Mouse (Mus musculus) forebrain, embryonic 12.5 days (tissue): ENCODE measurements around the gene Idh2. TPM values are rescaled to one million over a fixed set of nuclear protein-coding genes. Genes with fewer than 3 reads are reported as not detected.
A peak's percentile ranks its signal among the peaks of the same experiment; 100 is the strongest.

Source experiments
- ATAC-seq: fragments of 200-750 bp; cut with Nextera tagmentation; 2 replicates; pipeline ENCODE4 v1.8.0; 2017; ENCODE audit warnings: moderate TSS enrichment; ENCODE audit not compliant: low FRiP score
- H3K27ac ChIP-seq: fragments of 300-500 bp; sonication (generic); 2 replicates; pipeline ENCODE4 v1.5.1; 2016; ENCODE audit warnings: mild to moderate bottlenecking
- H3K27me3 ChIP-seq: fragments of 300-500 bp; sonication (generic); 2 replicates; pipeline ENCODE4 v1.6.1; 2016; ENCODE audit warnings: mild to moderate bottlenecking
- H3K36me3 ChIP-seq: fragments of 300-500 bp; sonication (generic); replicated peaks from 2 replicates; pipeline ENCODE4 v1.6.1; 2016; ENCODE audit warnings: mild to moderate bottlenecking
- H3K4me1 ChIP-seq: fragments of 300-500 bp; sonication (generic); 2 replicates; pipeline ENCODE4 v1.6.1; 2016
- H3K4me2 ChIP-seq: fragments of 300-500 bp; sonication (generic); 2 replicates; pipeline ENCODE4 v1.6.1; 2016; ENCODE audit warnings: mild to moderate bottlenecking, moderate library complexity
- H3K4me3 ChIP-seq: fragments of 300-500 bp; sonication (generic); replicated peaks from 2 replicates; pipeline ENCODE4 v1.5.1; 2016; ENCODE audit warnings: mild to moderate bottlenecking
- H3K9ac ChIP-seq: fragments of 300-500 bp; sonication (generic); 2 replicates; pipeline ENCODE4 v1.6.1; 2016; ENCODE audit warnings: mild to moderate bottlenecking
- H3K9me3 ChIP-seq: fragments of 300-500 bp; sonication (generic); 2 replicates; pipeline ENCODE4 v1.6.1; 2016
- WGBS: fragments of 180-500 bp; shearing (Covaris S2); methylation state at CpG from one replicate; pipeline ENCODE4 v1.1.7; 2016; 5-methylcytosine and 5-hydroxymethylcytosine counted together
- polyA plus RNA-seq: library from polyadenylated mRNA; unstranded; fragments of >200 nt; fragmentation: Nextera tagmentation; extraction: Ambion mirVana; gene quantifications from 2 replicates; pipeline ENCODE4 v1.2.1, GENCODE M21; 2016

Gene Idh2
- polyA plus RNA-seq, 1 experiment from 2014 or later = 369 TPM

- Histone ChIP-seq H3K4me3 (no peak overlapping the region), H3K27ac (peak overlapping the region; percentile 89), H3K4me1 (peaks cover 66% of the 10 kb centered on the region), H3K9ac (peak overlapping the region; percentile 12; the same call in 1 of the 2 replicates), H3K4me2 (no peak overlapping the region), H3K36me3 (peaks cover 12% of the 10 kb centered on the region), H3K9me3 (no peaks in the 10 kb centered on the region), H3K27me3 (no peaks in the 10 kb centered on the region)
- 51% methylated on average over 6 of the region's 6 CpGs for WGBS
- ATAC-seq = peak; percentile 22; the same call in 1 of the 2 replicates
These were observed 38.1 kb downstream of the Idh2 start for GRCm38 (mm10) chr7:80076961-80077716.

- Histone ChIP-seq H3K27ac (peak overlapping the region; percentile 89), H3K9ac (peak overlapping the region; percentile 44; the same call in 1 of the 2 replicates), H3K36me3 (peaks cover 1% of the 10 kb centered on the region), H3K4me3 (no peak overlapping the region), H3K4me2 (peak overlapping the region; percentile 31), H3K4me1 (peaks cover 76% of the 10 kb centered on the region), H3K27me3 (no peaks in the 10 kb centered on the region), H3K9me3 (no peaks in the 10 kb centered on the region)
- 3% methylated on average over 4 of the region's 4 CpGs for WGBS
- ATAC-seq = peak; percentile 78
These were observed 39.1 kb downstream of the Idh2 start for GRCm38 (mm10) chr7:80075946-80076583.

DNA sequence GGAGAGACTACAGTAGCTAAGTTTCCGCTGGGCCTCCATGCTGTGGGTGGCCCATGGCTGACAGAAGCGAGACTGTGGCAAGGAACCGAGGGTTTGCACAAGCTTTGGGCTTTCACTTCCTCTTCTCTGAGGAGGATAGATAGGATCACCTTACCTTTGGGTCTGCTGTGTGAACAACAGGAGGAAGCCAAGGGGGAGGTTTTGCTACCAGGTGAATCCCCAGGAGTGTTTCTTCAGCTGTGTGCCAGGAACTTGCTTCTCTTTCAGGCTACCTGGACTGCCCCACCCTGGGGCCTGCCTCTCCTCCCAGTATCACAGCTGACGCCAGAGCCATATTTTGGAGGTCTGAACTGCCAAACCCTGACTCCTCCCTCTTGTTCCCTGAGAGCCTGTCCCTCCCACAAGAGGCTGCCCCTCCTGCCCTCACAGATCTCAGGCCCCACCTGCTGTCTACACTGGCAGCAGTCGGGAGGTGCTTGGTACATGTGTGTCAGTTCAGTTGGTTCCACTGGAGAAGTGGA is 40.2 kb downstream of the Idh2 start:
- H3K4me1 ChIP-seq = peaks cover 84% of the 10 kb centered on the region
- H3K9me3 ChIP-seq = no peaks in the 10 kb centered on the region
- H3K27ac ChIP-seq = peak overlapping the region; percentile 89
- no peak overlapping the region for H3K9ac ChIP-seq
- H3K27me3 ChIP-seq = no peaks in the 10 kb centered on the region
- 41% methylated on average over 5 of the region's 5 CpGs for WGBS
- H3K36me3 ChIP-seq = no peaks in the 10 kb centered on the region
- no peak overlapping the region for H3K4me3 ChIP-seq
- no peak overlapping the region for H3K4me2 ChIP-seq
- ATAC-seq = no peak

DNA sequence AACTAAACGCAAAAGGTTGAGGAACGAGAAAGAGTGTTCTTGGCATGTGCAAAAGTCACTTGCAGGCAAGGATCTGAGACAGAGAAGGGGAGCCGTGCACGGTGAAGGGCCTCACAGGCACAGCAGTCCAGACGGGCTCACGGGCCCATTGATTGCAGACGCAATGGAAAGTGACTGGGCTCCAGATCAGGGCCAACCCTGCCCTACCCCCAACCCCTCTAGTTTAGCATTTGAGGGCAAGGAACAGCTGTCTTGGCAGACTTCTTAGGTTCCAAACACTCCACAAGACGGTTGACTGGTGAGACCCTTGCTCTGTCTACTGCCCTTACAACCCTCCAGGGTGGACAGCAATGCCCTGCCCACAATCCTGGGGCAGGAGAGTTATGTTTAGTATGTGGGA is 41.7 kb downstream of the Idh2 start:
- Histone ChIP-seq H3K4me2 (no peak overlapping the region), H3K4me3 (no peak overlapping the region), H3K9ac (no peak overlapping the region), H3K4me1 (peaks cover 91% of the 10 kb centered on the region), H3K36me3 (no peaks in the 10 kb centered on the region), H3K9me3 (no peaks in the 10 kb centered on the region), H3K27me3 (no peaks in the 10 kb centered on the region), H3K27ac (no peak overlapping the region)
- ATAC-seq = no peak
- WGBS = 83% methylated on average over 8 of the region's 8 CpGs

DNA sequence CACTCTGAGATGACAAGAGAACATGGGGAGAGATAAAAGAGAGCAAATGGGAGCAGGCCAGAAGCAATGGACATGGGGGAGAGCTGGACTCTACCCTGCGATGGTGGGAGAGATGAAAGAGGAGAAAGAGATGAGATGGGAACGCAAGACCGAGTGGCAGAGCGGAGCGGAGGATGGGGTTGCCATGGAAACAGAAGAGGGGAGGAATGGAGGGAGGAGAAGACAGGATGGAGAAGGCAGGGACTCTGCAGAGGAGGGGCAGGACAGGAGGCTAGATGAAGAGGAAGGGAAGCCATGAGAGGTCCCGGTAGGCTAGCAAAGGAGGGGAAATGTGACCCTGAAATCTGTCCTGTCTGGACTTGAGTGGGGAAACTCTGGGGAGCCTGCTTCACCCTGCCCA is 42.9 kb downstream of the Idh2 start:
- H3K4me3 ChIP-seq = no peak overlapping the region
- no peak overlapping the region for H3K4me2 ChIP-seq
- H3K4me1 ChIP-seq = peaks cover 91% of the 10 kb centered on the region
- no peaks in the 10 kb centered on the region for H3K9me3 ChIP-seq
- no peaks in the 10 kb centered on the region for H3K36me3 ChIP-seq
- H3K27ac ChIP-seq = 0 out of 2 replicates have a peak overlapping the region, but pooled peaks have one; percentile 16
- H3K9ac ChIP-seq = no peak overlapping the region
- 50% methylated on average over 6 of the region's 6 CpGs for WGBS
- ATAC-seq = no peak
- H3K27me3 ChIP-seq = no peaks in the 10 kb centered on the region

DNA sequence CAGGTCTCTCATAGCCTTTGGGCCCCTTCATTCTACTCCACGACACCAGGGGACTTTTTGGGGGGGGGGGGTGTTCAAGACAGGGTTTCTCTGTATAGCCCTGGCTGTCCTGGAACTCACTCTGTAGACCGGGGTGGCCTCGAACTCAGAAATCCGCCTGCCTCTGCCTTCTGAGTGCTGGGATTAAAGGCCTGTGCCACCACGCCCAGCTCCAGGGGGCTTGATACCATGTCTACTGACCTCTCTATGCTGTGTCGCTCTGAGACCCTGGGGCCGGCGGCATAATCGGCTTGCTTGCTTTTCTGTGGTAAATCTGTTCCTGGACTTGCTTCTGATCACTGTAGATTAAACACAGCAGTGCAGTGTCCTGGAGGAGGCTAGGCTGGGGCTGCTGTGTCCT is 44.0 kb downstream of the Idh2 start:
- H3K4me2 ChIP-seq = no peak overlapping the region
- H3K36me3 ChIP-seq = no peaks in the 10 kb centered on the region
- 91% methylated on average over 9 of the region's 9 CpGs for WGBS
- no peak overlapping the region for H3K9ac ChIP-seq
- peaks cover 86% of the 10 kb centered on the region for H3K4me1 ChIP-seq
- no peaks in the 10 kb centered on the region for H3K9me3 ChIP-seq
- no peaks in the 10 kb centered on the region for H3K27me3 ChIP-seq
- H3K27ac ChIP-seq = no peak overlapping the region
- no peak for ATAC-seq
- no peak overlapping the region for H3K4me3 ChIP-seq

DNA sequence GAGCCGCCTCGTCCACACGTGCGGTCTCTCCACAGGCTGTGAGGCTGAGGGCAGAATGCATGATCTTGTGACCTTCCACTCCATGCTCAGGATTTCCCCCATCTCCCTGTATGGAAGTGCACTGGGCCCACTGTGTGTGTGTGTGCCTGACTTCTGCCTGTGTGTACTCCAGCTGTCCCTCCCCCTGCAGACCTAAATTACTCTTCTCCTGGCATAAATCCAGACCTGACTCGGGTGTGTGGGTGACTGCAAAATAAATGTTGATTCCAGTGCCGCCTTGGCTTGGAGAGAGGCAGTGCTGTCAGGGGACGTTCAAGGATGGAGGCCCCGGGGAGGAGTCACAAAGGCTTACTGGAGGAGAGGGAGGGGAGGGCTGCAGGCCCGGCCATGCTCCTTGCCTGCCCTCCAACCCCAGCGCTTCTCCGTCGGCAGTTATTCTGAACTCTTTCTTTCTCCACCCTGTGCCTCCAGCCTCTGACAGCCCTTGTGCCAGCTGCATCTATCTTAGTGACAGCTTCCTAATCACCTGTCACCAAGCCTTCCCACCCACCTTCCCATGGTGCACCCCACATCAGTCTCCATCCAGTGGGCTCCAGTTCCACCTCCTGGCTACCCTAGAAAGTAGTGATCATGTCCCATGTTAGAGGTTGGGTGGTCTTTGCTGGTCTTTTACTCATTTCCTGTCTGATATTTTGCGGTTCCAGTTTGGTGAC is 45.4 kb downstream of the Idh2 start:
- H3K4me2 ChIP-seq = no peak overlapping the region; the same call in 1 of the 2 replicates
- peak overlapping the region; percentile 33; the same call in 1 of the 2 replicates for H3K9ac ChIP-seq
- H3K4me1 ChIP-seq = peaks cover 72% of the 10 kb centered on the region
- WGBS = 16% methylated on average over 13 of the region's 13 CpGs
- no peaks in the 10 kb centered on the region for H3K36me3 ChIP-seq
- no peaks in the 10 kb centered on the region for H3K27me3 ChIP-seq
- peak; percentile 44 for ATAC-seq
- H3K9me3 ChIP-seq = no peaks in the 10 kb centered on the region
- peak overlapping the region; percentile 80 for H3K27ac ChIP-seq
- no peak overlapping the region; the same call in 1 of the 2 replicates for H3K4me3 ChIP-seq

GRCm38 (mm10) chr7:80068341-80068740 is 46.9 kb downstream of the Idh2 start:
- Histone ChIP-seq H3K27ac (0 out of 2 replicates have a peak overlapping the region, but pooled peaks have one; percentile 13), H3K4me2 (no peak overlapping the region), H3K4me3 (no peak overlapping the region), H3K9me3 (no peaks in the 10 kb centered on the region), H3K9ac (no peak overlapping the region), H3K27me3 (no peaks in the 10 kb centered on the region), H3K36me3 (no peaks in the 10 kb centered on the region), H3K4me1 (peaks cover 70% of the 10 kb centered on the region)
- ATAC-seq = no peak
- 58% methylated on average over 5 of the region's 7 CpGs for WGBS

- Histone ChIP-seq H3K27ac (no peak overlapping the region), H3K36me3 (no peaks in the 10 kb centered on the region), H3K9me3 (no peaks in the 10 kb centered on the region), H3K27me3 (no peaks in the 10 kb centered on the region), H3K4me1 (peaks cover 74% of the 10 kb centered on the region), H3K9ac (no peak overlapping the region), H3K4me3 (no peak overlapping the region), H3K4me2 (no peak overlapping the region)
- 64% methylated on average over 13 of the region's 13 CpGs for WGBS
- ATAC-seq = no peak
These were observed 48.3 kb downstream of the Idh2 start for GRCm38 (mm10) chr7:80066675-80067455.

DNA sequence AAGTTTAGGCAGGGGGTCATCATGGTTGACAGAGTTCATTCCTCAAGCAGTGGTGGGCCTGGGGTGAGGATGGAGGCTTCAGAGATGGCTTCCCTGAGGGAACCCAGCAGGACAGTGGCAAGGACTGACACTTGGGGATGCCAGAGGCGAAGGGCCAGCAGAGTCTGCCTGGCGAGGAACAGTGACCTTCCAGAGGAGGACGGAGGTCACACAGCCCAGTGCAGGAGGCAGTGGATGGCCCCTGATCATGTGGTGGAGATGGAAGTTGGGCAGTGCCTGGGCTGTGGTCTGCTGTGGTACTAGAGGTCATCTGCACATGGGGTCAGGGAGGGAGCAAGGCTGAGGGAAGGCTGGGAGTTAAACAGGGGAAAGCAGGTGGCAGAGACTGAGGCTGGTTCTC is 49.9 kb downstream of the Idh2 start:
- Histone ChIP-seq H3K27me3 (no peaks in the 10 kb centered on the region), H3K4me2 (no peak overlapping the region), H3K4me1 (peaks cover 64% of the 10 kb centered on the region), H3K36me3 (no peaks in the 10 kb centered on the region), H3K9ac (no peak overlapping the region), H3K27ac (no peak overlapping the region), H3K4me3 (no peak overlapping the region), H3K9me3 (no peaks in the 10 kb centered on the region)
- no peak for ATAC-seq
- 90% methylated on average over 3 of the region's 3 CpGs for WGBS

- WGBS = 49% methylated on average over 15 of the region's 15 CpGs
- Histone ChIP-seq H3K27ac (peak overlapping the region; percentile 65), H3K9ac (no peak overlapping the region), H3K4me1 (peaks cover 59% of the 10 kb centered on the region), H3K9me3 (no peaks in the 10 kb centered on the region), H3K36me3 (no peaks in the 10 kb centered on the region), H3K4me3 (no peak overlapping the region), H3K4me2 (peak overlapping the region; percentile 19), H3K27me3 (no peaks in the 10 kb centered on the region)
- no peak for ATAC-seq
These were observed 51.1 kb downstream of the Idh2 start for GRCm38 (mm10) chr7:80063902-80064736.
